Mouse (Mus musculus): ENCODE results near the gene Bmpr2. TPM values are rescaled to one million over a fixed set of nuclear protein-coding genes. Genes with fewer than 3 reads are reported as not detected.

Gene Bmpr2
- polyA plus RNA-seq, 1 experiment: 5.1 TPM

- Histone ChIP-seq H3K4me1 (ENCODE audit: control insufficient read depth, insufficient read depth, low read length) (peaks cover 1% of the 10 kb centered on the region; the same call in 1 of the 2 replicates), H3K27ac (ENCODE audit: control insufficient read depth, insufficient read depth, low read depth, low read length, poor library complexity) (no peak overlapping the region), H3K4me3 (replicated peaks; ENCODE audit: control insufficient read depth, low read depth, low read length) (no peak overlapping the region)
- TF ChIP-seq POLR2A (IDR thresholded peaks at IDR 0.05; ENCODE audit: borderline replicate concordance, control insufficient read depth, low read depth, low read length) (no peak), CTCF (IDR thresholded peaks at IDR 0.05; ENCODE audit: control insufficient read depth, insufficient read depth, low read length) (no peak)
- WGBS: 60% methylated on average over 13 of the region's 13 CpGs
Measured at GRCm38 (mm10) chr1:59906819-59907521, 143.8 kb downstream of the Bmpr2 start.

GRCm38 (mm10) chr1:59907700-59908099 lies 144.5 kb downstream of the Bmpr2 start:
- TF ChIP-seq CTCF (IDR thresholded peaks at IDR 0.05; ENCODE audit: control insufficient read depth, insufficient read depth, low read length) (no peak), POLR2A (IDR thresholded peaks at IDR 0.05; ENCODE audit: borderline replicate concordance, control insufficient read depth, low read depth, low read length) (no peak)
- peaks cover 1% of the 10 kb centered on the region; the same call in 1 of the 2 replicates for H3K4me1 ChIP-seq (ENCODE audit: control insufficient read depth, insufficient read depth, low read length)
- WGBS: 0% methylated on average over 2 of the region's 2 CpGs
- no peak overlapping the region for H3K27ac ChIP-seq (ENCODE audit: control insufficient read depth, insufficient read depth, low read depth, low read length, poor library complexity)
- no peak overlapping the region for H3K4me3 ChIP-seq (replicated peaks; ENCODE audit: control insufficient read depth, low read depth, low read length)

- no peak for TF ChIP-seq POLR2A (IDR thresholded peaks at IDR 0.05; ENCODE audit: borderline replicate concordance, control insufficient read depth, low read depth, low read length)
- TF ChIP-seq CTCF (IDR thresholded peaks at IDR 0.05; ENCODE audit: control insufficient read depth, insufficient read depth, low read length): no peak
- peaks cover 1% of the 10 kb centered on the region; the same call in 1 of the 2 replicates for H3K4me1 ChIP-seq (ENCODE audit: control insufficient read depth, insufficient read depth, low read length)
- no peak overlapping the region for H3K27ac ChIP-seq (ENCODE audit: control insufficient read depth, insufficient read depth, low read depth, low read length, poor library complexity)
- WGBS: 95% methylated on average over 1 of the region's 1 CpGs
- H3K4me3 ChIP-seq (replicated peaks; ENCODE audit: control insufficient read depth, low read depth, low read length): no peak overlapping the region
Measured at GRCm38 (mm10) chr1:59910941-59911340, 147.7 kb downstream of the Bmpr2 start.

GRCm38 (mm10) chr1:59912413-59913157 lies 149.4 kb downstream of the Bmpr2 start, which contains the start of gene Fam117b:
Gene Fam117b, plus strand, starts transcription at chr1:59913006.
- Histone ChIP-seq H3K4me1 (ENCODE audit: control insufficient read depth, insufficient read depth, low read length) (peaks cover 1% of the 10 kb centered on the region; the same call in 1 of the 2 replicates), H3K4me3 (replicated peaks; ENCODE audit: control insufficient read depth, low read depth, low read length) (peak within 1 kb of the TSS; percentile 82), H3K27ac (ENCODE audit: control insufficient read depth, insufficient read depth, low read depth, low read length, poor library complexity) (peak within 1 kb of the TSS; percentile 99)
- under 1% methylated on average over 72 of the region's 72 CpGs for WGBS
- TF ChIP-seq CTCF (IDR thresholded peaks at IDR 0.05; ENCODE audit: control insufficient read depth, insufficient read depth, low read length) (no peak), POLR2A (IDR thresholded peaks at IDR 0.05; ENCODE audit: borderline replicate concordance, control insufficient read depth, low read depth, low read length) (peak; percentile 89)

DNA sequence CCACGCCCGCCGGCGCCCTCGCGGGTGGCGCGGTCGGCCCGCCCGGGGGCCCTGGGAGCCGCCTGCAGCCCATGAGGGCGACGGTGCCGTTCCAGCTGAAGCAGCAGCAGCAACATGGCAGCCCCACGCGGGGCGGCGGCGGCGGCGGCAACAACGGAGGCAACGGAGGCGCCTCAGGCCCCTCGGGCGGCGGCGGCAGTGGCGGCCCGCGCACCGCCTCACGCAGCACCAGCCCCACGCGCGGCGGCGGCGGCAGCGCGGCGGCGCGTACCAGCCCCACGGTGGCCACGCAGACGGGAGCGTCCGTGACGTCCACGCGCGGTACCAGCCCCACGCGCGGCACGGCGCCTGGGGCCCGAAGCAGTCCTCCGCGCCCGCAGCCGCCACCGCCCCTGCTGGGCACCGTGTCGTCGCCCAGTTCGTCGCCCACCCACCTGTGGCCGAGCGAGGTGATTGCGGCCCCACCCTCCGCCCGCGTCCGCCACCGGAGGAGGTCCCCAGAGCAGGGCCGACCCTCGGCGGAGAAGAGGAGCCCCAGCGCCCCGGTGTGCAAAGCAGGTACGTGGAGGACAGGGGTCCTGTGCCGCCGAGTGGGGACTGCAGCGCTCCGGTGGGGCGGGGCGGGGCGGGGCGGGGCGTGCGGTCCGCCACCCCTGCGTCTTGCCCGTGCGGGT lies 150.1 kb downstream of the Bmpr2 start:
- TF ChIP-seq CTCF (IDR thresholded peaks at IDR 0.05; ENCODE audit: control insufficient read depth, insufficient read depth, low read length): no peak
- no peak for TF ChIP-seq POLR2A (IDR thresholded peaks at IDR 0.05; ENCODE audit: borderline replicate concordance, control insufficient read depth, low read depth, low read length)
- peak overlapping the region; percentile 82 for H3K4me3 ChIP-seq (replicated peaks; ENCODE audit: control insufficient read depth, low read depth, low read length)
- peaks cover 1% of the 10 kb centered on the region; the same call in 1 of the 2 replicates for H3K4me1 ChIP-seq (ENCODE audit: control insufficient read depth, insufficient read depth, low read length)
- H3K27ac ChIP-seq (ENCODE audit: control insufficient read depth, insufficient read depth, low read depth, low read length, poor library complexity): peak overlapping the region; percentile 99
- WGBS: under 1% methylated on average over 98 of the region's 98 CpGs

GRCm38 (mm10) chr1:59913869-59914225 lies 150.6 kb downstream of the Bmpr2 start:
- peaks cover 1% of the 10 kb centered on the region; the same call in 1 of the 2 replicates for H3K4me1 ChIP-seq (ENCODE audit: control insufficient read depth, insufficient read depth, low read length)
- no peak for TF ChIP-seq POLR2A (IDR thresholded peaks at IDR 0.05; ENCODE audit: borderline replicate concordance, control insufficient read depth, low read depth, low read length)
- no peak for TF ChIP-seq CTCF (IDR thresholded peaks at IDR 0.05; ENCODE audit: control insufficient read depth, insufficient read depth, low read length)
- H3K27ac ChIP-seq (ENCODE audit: control insufficient read depth, insufficient read depth, low read depth, low read length, poor library complexity): peak overlapping the region; percentile 99
- WGBS: under 1% methylated on average over 12 of the region's 12 CpGs
- H3K4me3 ChIP-seq (replicated peaks; ENCODE audit: control insufficient read depth, low read depth, low read length): peak overlapping the region; percentile 82

DNA sequence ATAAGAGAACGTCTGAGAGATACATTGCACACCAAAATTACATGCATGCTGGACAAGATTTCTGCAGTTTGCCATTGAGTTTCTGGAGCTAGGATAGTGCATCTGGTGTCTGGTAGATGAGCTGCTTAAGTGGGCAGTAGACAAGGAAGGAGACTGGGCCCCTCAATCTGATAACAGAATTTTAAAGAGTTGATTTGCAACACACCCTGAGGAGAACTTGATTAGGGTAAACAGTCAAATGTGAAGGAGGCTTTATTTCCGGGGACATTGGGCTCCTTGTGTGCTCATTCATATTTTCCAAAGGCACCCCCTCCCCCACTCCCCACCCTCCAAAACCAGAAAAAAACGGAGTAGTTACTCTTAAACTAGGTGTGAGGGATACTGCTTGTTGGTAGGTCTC lies 151.6 kb downstream of the Bmpr2 start:
- TF ChIP-seq POLR2A (IDR thresholded peaks at IDR 0.05; ENCODE audit: borderline replicate concordance, control insufficient read depth, low read depth, low read length) (no peak), CTCF (IDR thresholded peaks at IDR 0.05; ENCODE audit: control insufficient read depth, insufficient read depth, low read length) (no peak)
- H3K4me1 ChIP-seq (ENCODE audit: control insufficient read depth, insufficient read depth, low read length): peaks cover 1% of the 10 kb centered on the region; the same call in 1 of the 2 replicates
- 28% methylated on average over 3 of the region's 3 CpGs for WGBS
- H3K27ac ChIP-seq (ENCODE audit: control insufficient read depth, insufficient read depth, low read depth, low read length, poor library complexity): no peak overlapping the region; the same call in 1 of the 2 replicates
- no peak overlapping the region for H3K4me3 ChIP-seq (replicated peaks; ENCODE audit: control insufficient read depth, low read depth, low read length)
